Mouse (Mus musculus) limb, embryonic 13.5 days (tissue): Measurements from ENCODE around the gene Gpc3. TPM values are rescaled to one million over a fixed set of nuclear protein-coding genes. Genes with fewer than 3 reads are reported as not detected.
A peak's percentile ranks its signal among the peaks of the same experiment; 100 is the strongest.

Experiments
- ATAC-seq: fragments of 200-750 bp; cut with Nextera tagmentation; 2 replicates; pipeline ENCODE4 v1.8.0; 2017; ENCODE audit warnings: low read depth, moderate number of reproducible peaks, moderate TSS enrichment; ENCODE audit not compliant: low FRiP score
- H3K27ac ChIP-seq: fragments of 300-500 bp; sonication (generic); 2 replicates; pipeline ENCODE4 v1.5.1; 2015; ENCODE audit warnings: inconsistent platforms, mild to moderate bottlenecking, moderate library complexity
- H3K27me3 ChIP-seq: fragments of 300-500 bp; sonication (generic); 2 replicates; pipeline ENCODE4 v1.6.1; 2015; ENCODE audit warnings: mild to moderate bottlenecking, inconsistent platforms
- H3K36me3 ChIP-seq: fragments of 300-500 bp; sonication (generic); 2 replicates; pipeline ENCODE4 v1.6.1; 2015; ENCODE audit warnings: inconsistent platforms, mild to moderate bottlenecking, moderate library complexity
- H3K4me1 ChIP-seq: fragments of 300-500 bp; sonication (generic); 2 replicates; pipeline ENCODE4 v1.6.1; 2015; ENCODE audit warnings: inconsistent platforms
- H3K4me2 ChIP-seq: fragments of 300-500 bp; sonication (generic); replicated peaks from 2 replicates; pipeline ENCODE4 v1.6.1; 2015; ENCODE audit warnings: inconsistent platforms, mild to moderate bottlenecking, moderate library complexity
- H3K4me3 ChIP-seq: fragments of 300-500 bp; sonication (generic); 2 replicates; pipeline ENCODE4 v1.5.1; 2015; ENCODE audit warnings: moderate library complexity, mild to moderate bottlenecking, inconsistent platforms
- H3K9ac ChIP-seq: fragments of 300-500 bp; sonication (generic); 2 replicates; pipeline ENCODE4 v1.6.1; 2015; ENCODE audit warnings: mild to moderate bottlenecking, inconsistent platforms
- H3K9me3 ChIP-seq: fragments of 300-500 bp; sonication (generic); 2 replicates; pipeline ENCODE4 v1.6.1; 2016; ENCODE audit warnings: inconsistent platforms
- WGBS: fragments of 180-500 bp; shearing (Covaris S2); methylation state at CpG from one replicate; pipeline ENCODE4 v1.1.7; 2015; 5-methylcytosine and 5-hydroxymethylcytosine counted together
- polyA plus RNA-seq: library from polyadenylated mRNA; unstranded; fragments of >200 nt; fragmentation: Nextera tagmentation; extraction: Ambion mirVana; gene quantifications from 2 replicates; pipeline ENCODE4 v1.2.1, GENCODE M21; 2015

Gene Gpc3
- polyA plus RNA-seq, 1 experiment from 2014 or later: 1,302 TPM

DNA sequence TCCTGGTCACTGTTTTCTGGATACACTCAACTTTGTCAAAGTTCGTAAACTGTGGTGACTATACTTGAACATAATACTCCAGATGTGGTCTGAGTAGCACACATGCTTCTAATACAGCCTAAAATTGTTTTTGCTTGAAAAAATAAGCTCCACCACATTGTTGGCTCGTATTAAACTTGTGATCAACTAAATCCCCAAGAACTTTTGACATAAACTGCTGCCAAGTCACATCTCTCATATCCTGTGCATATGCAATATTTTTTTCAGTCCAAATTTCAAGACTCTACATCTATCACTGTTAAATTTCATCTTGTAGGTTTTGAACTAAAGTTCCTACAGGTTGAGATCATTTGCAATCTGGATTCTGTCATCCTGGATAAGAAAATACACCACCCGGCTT, 69.1 kb downstream of the Gpc3 start:
- no peak overlapping the region for H3K4me3 ChIP-seq
- no peaks in the 10 kb centered on the region for H3K36me3 ChIP-seq
- no peaks in the 10 kb centered on the region for H3K27me3 ChIP-seq
- H3K4me1 ChIP-seq: peaks cover 33% of the 10 kb centered on the region
- WGBS: 44% methylated on average over 3 of the region's 3 CpGs
- no peak overlapping the region; the same call in 1 of the 2 replicates for H3K27ac ChIP-seq
- H3K4me2 ChIP-seq: no peak overlapping the region
- no peak overlapping the region for H3K9ac ChIP-seq
- H3K9me3 ChIP-seq: no peaks in the 10 kb centered on the region
- ATAC-seq: no peak

GRCm38 (mm10) chrX:52537282-52537681, 76.5 kb downstream of the Gpc3 start:
- peaks cover 44% of the 10 kb centered on the region for H3K4me1 ChIP-seq
- ATAC-seq: peak; percentile 69
- no peak overlapping the region for H3K9ac ChIP-seq
- no peaks in the 10 kb centered on the region for H3K9me3 ChIP-seq
- H3K27me3 ChIP-seq: no peaks in the 10 kb centered on the region; the same call in 1 of the 2 replicates
- 0 out of 2 replicates have a peak overlapping the region, but pooled peaks have one; percentile 7 for H3K4me2 ChIP-seq
- no peaks in the 10 kb centered on the region for H3K36me3 ChIP-seq
- H3K4me3 ChIP-seq: no peak overlapping the region
- WGBS: 29% methylated on average over 5 of the region's 5 CpGs
- no peak overlapping the region for H3K27ac ChIP-seq

DNA sequence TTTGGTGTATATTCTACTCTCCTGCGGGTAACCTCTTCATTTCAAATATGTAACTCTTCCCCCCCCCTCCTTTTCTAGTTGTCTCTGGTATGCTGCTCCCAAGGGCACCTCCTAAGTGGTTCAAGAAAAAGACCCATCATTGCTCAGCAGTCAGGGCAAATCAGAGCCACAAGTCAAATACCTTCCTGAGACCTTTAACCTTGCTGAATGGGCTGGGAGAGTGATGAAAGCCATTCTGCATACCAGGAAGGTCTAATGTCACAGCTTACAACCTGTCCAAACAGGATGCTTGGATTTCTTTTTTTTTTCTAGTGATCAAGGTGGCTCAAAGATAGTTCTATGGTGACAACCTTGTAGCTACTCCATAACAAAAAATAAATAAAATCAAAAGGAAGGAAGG, 80.0 kb downstream of the Gpc3 start:
- WGBS: 53% methylated on average over 1 of the region's 1 CpGs
- H3K4me2 ChIP-seq: no peak overlapping the region
- no peak overlapping the region for H3K27ac ChIP-seq
- H3K36me3 ChIP-seq: no peaks in the 10 kb centered on the region
- no peak overlapping the region for H3K4me3 ChIP-seq
- peaks cover 40% of the 10 kb centered on the region for H3K4me1 ChIP-seq
- H3K27me3 ChIP-seq: no peaks in the 10 kb centered on the region; the same call in 1 of the 2 replicates
- no peaks in the 10 kb centered on the region for H3K9me3 ChIP-seq
- no peak for ATAC-seq
- H3K9ac ChIP-seq: no peak overlapping the region

DNA sequence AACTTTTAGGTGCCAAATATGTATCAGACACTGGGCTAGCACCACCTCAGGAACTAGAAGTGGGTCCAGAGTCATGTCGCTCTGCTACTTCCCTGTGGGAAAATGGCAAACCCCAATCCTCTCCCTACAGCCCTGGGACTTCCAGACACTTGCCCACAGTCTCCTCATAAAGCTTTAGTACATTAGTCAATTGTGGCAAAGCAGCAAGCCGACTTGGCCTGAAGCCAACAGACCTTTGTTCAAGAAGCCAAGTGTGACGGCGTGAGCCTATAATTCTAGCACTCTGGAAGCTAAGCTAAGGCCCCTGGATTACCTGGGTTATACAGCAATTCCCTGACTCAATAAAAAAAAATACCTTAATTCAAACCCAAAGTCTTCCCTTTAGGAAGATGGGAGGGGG, 80.7 kb downstream of the Gpc3 start:
- Histone ChIP-seq H3K4me2 (no peak overlapping the region), H3K4me3 (no peak overlapping the region), H3K9me3 (no peaks in the 10 kb centered on the region), H3K36me3 (no peaks in the 10 kb centered on the region), H3K4me1 (peaks cover 35% of the 10 kb centered on the region), H3K27me3 (no peaks in the 10 kb centered on the region), H3K27ac (no peak overlapping the region), H3K9ac (no peak overlapping the region)
- ATAC-seq: no peak
- 33% methylated on average over 4 of the region's 4 CpGs for WGBS

DNA sequence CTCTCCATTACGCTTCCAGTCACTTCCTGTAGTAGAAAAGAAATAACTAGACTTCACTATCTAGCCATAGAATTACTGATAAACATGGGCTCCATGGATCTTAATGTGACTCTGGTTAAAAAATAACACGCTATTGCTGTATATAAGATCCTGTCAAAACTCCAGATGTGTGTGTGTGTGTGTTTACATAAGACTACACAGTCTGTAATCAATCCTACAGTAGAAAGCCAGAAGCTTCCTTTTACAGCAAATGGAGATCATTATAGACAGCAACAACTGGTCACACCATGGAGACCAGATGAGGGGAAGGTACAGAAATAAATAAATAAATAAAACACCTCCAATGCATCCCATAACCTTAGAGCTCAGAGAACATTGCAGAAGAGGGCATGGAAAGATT, 81.6 kb downstream of the Gpc3 start:
- Histone ChIP-seq H3K27me3 (no peaks in the 10 kb centered on the region), H3K4me3 (no peak overlapping the region), H3K27ac (no peak overlapping the region), H3K36me3 (no peaks in the 10 kb centered on the region), H3K4me1 (peaks cover 27% of the 10 kb centered on the region), H3K9me3 (no peaks in the 10 kb centered on the region), H3K4me2 (no peak overlapping the region), H3K9ac (no peak overlapping the region)
- 69% methylated on average over 2 of the region's 2 CpGs for WGBS
- ATAC-seq: no peak

GRCm38 (mm10) chrX:52526086-52526485, 87.7 kb downstream of the Gpc3 start:
- no peak overlapping the region for H3K27ac ChIP-seq
- no peak overlapping the region for H3K4me3 ChIP-seq
- H3K4me1 ChIP-seq: no peaks in the 10 kb centered on the region
- H3K4me2 ChIP-seq: no peak overlapping the region
- H3K9ac ChIP-seq: no peak overlapping the region
- no peak for ATAC-seq
- no peaks in the 10 kb centered on the region for H3K27me3 ChIP-seq
- H3K9me3 ChIP-seq: no peaks in the 10 kb centered on the region
- H3K36me3 ChIP-seq: no peaks in the 10 kb centered on the region
- 67% methylated on average over 5 of the region's 5 CpGs for WGBS

DNA sequence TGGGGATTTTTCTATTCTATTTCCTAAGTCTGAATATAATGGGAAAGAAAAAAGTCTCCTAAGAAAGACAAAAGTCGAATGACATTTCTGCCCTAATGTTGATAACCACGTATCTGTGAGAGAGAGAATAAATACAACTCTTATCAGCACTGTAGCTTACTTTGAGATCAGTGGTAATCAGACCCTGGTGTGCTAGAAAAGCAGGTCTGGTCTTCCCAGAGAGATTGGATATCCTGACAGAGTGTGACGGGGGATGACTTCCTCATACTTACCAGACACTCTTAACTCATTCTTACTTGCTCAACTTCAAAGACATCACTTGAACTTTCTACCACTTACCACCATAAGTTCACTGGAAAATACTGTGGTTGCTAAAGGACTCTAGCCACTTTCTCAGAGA, 88.6 kb downstream of the Gpc3 start:
- ATAC-seq: no peak
- Histone ChIP-seq H3K4me1 (no peaks in the 10 kb centered on the region), H3K4me2 (no peak overlapping the region), H3K4me3 (no peak overlapping the region), H3K9me3 (no peaks in the 10 kb centered on the region), H3K27ac (no peak overlapping the region), H3K27me3 (no peaks in the 10 kb centered on the region), H3K9ac (no peak overlapping the region), H3K36me3 (no peaks in the 10 kb centered on the region)
- 69% methylated on average over 3 of the region's 3 CpGs for WGBS

DNA sequence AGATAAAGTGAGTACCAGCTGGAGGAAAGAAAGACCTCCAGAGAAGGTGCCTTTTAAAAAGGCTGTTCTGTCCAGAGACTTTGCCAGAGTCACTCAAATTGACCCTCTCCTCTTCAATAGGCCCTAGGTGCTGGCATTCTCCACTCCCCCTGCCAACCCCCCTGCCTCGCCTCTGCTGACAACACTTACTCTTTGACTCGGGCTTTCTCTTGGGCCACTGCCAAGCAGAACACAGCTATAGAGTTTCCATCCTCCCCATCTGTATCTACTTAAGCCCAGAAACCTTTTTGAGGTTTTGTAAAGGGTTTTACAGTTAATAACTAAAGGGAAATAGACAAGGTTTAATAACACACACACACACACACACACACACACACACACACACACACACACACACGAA, 99.2 kb downstream of the Gpc3 start:
- peaks cover 26% of the 10 kb centered on the region for H3K4me1 ChIP-seq
- WGBS: 21% methylated on average over 3 of the region's 3 CpGs
- no peak overlapping the region for H3K4me3 ChIP-seq
- no peaks in the 10 kb centered on the region for H3K9me3 ChIP-seq
- H3K27me3 ChIP-seq: no peaks in the 10 kb centered on the region
- peak; percentile 89; the same call in 1 of the 2 replicates for ATAC-seq
- no peak overlapping the region for H3K4me2 ChIP-seq
- no peak overlapping the region for H3K9ac ChIP-seq
- H3K27ac ChIP-seq: no peak overlapping the region; the same call in 1 of the 2 replicates
- H3K36me3 ChIP-seq: no peaks in the 10 kb centered on the region

- no peak for ATAC-seq
- H3K27me3 ChIP-seq: no peaks in the 10 kb centered on the region
- H3K9me3 ChIP-seq: no peaks in the 10 kb centered on the region
- 64% methylated on average over 4 of the region's 4 CpGs for WGBS
- H3K4me3 ChIP-seq: no peak overlapping the region
- H3K4me1 ChIP-seq: peaks cover 21% of the 10 kb centered on the region
- H3K4me2 ChIP-seq: no peak overlapping the region
- H3K9ac ChIP-seq: no peak overlapping the region
- H3K27ac ChIP-seq: no peak overlapping the region
- no peaks in the 10 kb centered on the region for H3K36me3 ChIP-seq
These were observed 102.6 kb downstream of the Gpc3 start for GRCm38 (mm10) chrX:52511151-52511550.

GRCm38 (mm10) chrX:52503857-52504256, 109.9 kb downstream of the Gpc3 start:
- no peaks in the 10 kb centered on the region for H3K27me3 ChIP-seq
- H3K9me3 ChIP-seq: no peaks in the 10 kb centered on the region
- H3K27ac ChIP-seq: no peak overlapping the region
- no peak overlapping the region for H3K4me3 ChIP-seq
- H3K36me3 ChIP-seq: no peaks in the 10 kb centered on the region
- H3K9ac ChIP-seq: no peak overlapping the region
- ATAC-seq: no peak
- peaks cover 3% of the 10 kb centered on the region; the same call in 1 of the 2 replicates for H3K4me1 ChIP-seq
- no peak overlapping the region for H3K4me2 ChIP-seq
- 51% methylated on average over 3 of the region's 3 CpGs for WGBS

DNA sequence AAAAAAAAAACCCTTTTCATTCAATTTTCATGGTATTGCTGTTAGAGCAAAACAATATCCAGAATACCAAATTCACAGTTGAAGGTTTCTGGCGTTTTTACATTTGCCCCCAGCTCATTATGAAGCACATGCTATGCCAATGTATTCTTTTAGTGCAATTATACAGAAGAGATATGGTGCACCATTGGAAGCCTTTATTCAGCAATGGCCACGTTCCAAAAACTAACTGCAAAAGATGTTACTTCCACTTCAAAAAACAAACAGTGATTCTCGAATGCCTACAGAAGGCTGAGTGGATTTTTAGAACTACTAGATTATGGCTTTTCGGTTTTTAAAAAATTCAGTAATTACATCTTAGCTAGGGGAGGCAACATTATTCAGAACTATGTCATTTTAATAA, 124.3 kb downstream of the Gpc3 start:
- WGBS: 81% methylated on average over 4 of the region's 4 CpGs
- Histone ChIP-seq H3K27me3 (0 out of 2 replicates have a peak, but pooled peaks cover 2% of the 10 kb centered on the region), H3K4me2 (no peak overlapping the region), H3K27ac (no peak overlapping the region), H3K9ac (no peak overlapping the region), H3K4me3 (no peak overlapping the region), H3K9me3 (no peaks in the 10 kb centered on the region), H3K36me3 (no peaks in the 10 kb centered on the region), H3K4me1 (no peaks in the 10 kb centered on the region)
- no peak for ATAC-seq

DNA sequence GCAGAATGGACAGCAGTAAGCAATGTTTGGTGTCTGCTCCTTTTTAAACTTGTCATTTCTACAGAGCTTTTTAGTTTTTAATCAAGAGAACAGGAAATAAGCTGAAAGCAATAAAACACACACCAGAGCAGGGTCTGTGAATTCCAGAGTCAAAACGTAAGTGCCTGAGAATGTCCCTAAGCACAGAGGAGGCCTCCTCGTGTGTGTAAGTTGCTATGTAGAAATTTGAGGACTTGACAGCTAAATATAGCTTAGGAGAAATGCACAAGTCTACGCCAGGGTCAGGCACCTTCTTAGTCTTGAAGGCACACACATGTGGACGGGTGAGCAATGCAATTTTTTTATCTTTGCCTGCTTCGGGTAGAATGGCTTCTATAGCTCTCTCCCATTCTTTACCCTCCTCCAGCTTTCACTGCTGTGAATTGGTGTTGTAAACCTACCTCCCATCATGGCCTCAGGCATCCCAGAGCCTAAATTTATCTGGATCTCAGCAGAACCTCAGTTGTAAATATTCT, 158.6 kb downstream of the Gpc3 start:
- peak; percentile 85; the same call in 1 of the 2 replicates for ATAC-seq
- Histone ChIP-seq H3K4me2 (peak overlapping the region; percentile 25), H3K4me3 (no peak overlapping the region), H3K27ac (peak overlapping the region; percentile 74), H3K36me3 (no peaks in the 10 kb centered on the region), H3K4me1 (peaks cover 31% of the 10 kb centered on the region), H3K9ac (no peak overlapping the region), H3K27me3 (no peaks in the 10 kb centered on the region), H3K9me3 (no peaks in the 10 kb centered on the region)
- 15% methylated on average over 5 of the region's 5 CpGs for WGBS
